Comparison of ENCODE assay signal across 8 mouse cellular contexts in genomic region chr5:52115821-52116317, GRCm38 (mm10).
DNase-seq lines count a peak whose midpoint lies in the region; ATAC-seq and TF ChIP-seq lines count a peak whose summit lies in the region.

No protein-coding gene starts in this region.

- peak; percentile 33; the same call in 1 of the 2 replicates for TF ChIP-seq CTCF in bone marrow, adult 2 months (IDR thresholded peaks at IDR 0.05; ENCODE audit: control insufficient read depth, insufficient read depth, low read length)

- TF ChIP-seq POLR2A in bone marrow, adult 2 months (IDR thresholded peaks at IDR 0.05; ENCODE audit: borderline replicate concordance, control insufficient read depth, low read depth, low read length), result no peak

- no peaks in the 10 kb centered on the region; the same call in none of the 2 replicates for H3K4me1 ChIP-seq in bone marrow, adult 2 months (ENCODE audit: control insufficient read depth, insufficient read depth, low read length)
- H3K4me1 ChIP-seq in embryonic facial prominence, embryonic 15.5 days, result peaks cover 33% of the 10 kb centered on the region
- peaks cover 7% of the 10 kb centered on the region; the same call in 1 of the 2 replicates for H3K4me1 ChIP-seq in heart, embryonic 11.5 days (ENCODE audit: control insufficient read depth, insufficient read depth, low read length)
- 0 out of 2 replicates have a peak, but pooled peaks cover 5% of the 10 kb centered on the region for H3K4me1 ChIP-seq in kidney, embryonic 14.5 days (ENCODE audit: control insufficient read depth, insufficient read depth, low read length)
- peaks cover 45% of the 10 kb centered on the region for H3K4me1 ChIP-seq in limb, embryonic 15.5 days
- H3K4me1 ChIP-seq in midbrain, embryonic 16.5 days (ENCODE audit: control insufficient read depth, insufficient read depth, low read length), result peaks cover 21% of the 10 kb centered on the region
- peaks cover 14% of the 10 kb centered on the region; the same call in 1 of the 2 replicates for H3K4me1 ChIP-seq in stomach, embryonic 16.5 days (ENCODE audit: control insufficient read depth, insufficient read depth, low read length)

- H3K27me3 ChIP-seq in embryonic facial prominence, embryonic 15.5 days, result peaks cover 44% of the 10 kb centered on the region
- peaks cover 24% of the 10 kb centered on the region for H3K27me3 ChIP-seq in heart, embryonic 11.5 days (ENCODE audit: control insufficient read depth, insufficient read depth, low read length)
- H3K27me3 ChIP-seq in kidney, embryonic 14.5 days (ENCODE audit: control insufficient read depth, insufficient read depth, low read length), result peaks cover 20% of the 10 kb centered on the region
- H3K27me3 ChIP-seq in limb, embryonic 15.5 days, result peaks cover 60% of the 10 kb centered on the region
- H3K27me3 ChIP-seq in midbrain, embryonic 16.5 days (ENCODE audit: control insufficient read depth, insufficient read depth, low read depth, low read length), result 0 out of 2 replicates have a peak, but pooled peaks cover 2% of the 10 kb centered on the region
- H3K27me3 ChIP-seq in stomach, embryonic 16.5 days (ENCODE audit: control insufficient read depth, insufficient read depth, low read length), result peaks cover 20% of the 10 kb centered on the region; the same call in 1 of the 2 replicates

- peak; percentile 69 for ATAC-seq in embryonic facial prominence, embryonic 15.5 days (ENCODE audit: insufficient number of reproducible peaks, low FRiP score, low TSS enrichment, low read depth)
- peak; percentile 78 for ATAC-seq in heart, embryonic 11.5 days (replicated peaks; ENCODE audit: insufficient number of reproducible peaks, low FRiP score, low TSS enrichment)
- peak; percentile 88 for ATAC-seq in kidney, embryonic 14.5 days (ENCODE audit: low FRiP score, low TSS enrichment)
- peak; percentile 70 for ATAC-seq in limb, embryonic 15.5 days (ENCODE audit: insufficient number of reproducible peaks, low FRiP score, low TSS enrichment, low read depth)
- ATAC-seq in midbrain, embryonic 16.5 days, result peak; percentile 91
- ATAC-seq in stomach, embryonic 16.5 days (ENCODE audit: insufficient read depth, low FRiP score), result peak; percentile 71

- peak overlapping the region; percentile 31 for H3K9ac ChIP-seq in embryonic facial prominence, embryonic 15.5 days
- H3K9ac ChIP-seq in heart, embryonic 11.5 days (ENCODE audit: low read depth, low read length), result peak overlapping the region; percentile 58
- peak overlapping the region; percentile 56 for H3K9ac ChIP-seq in kidney, embryonic 14.5 days (ENCODE audit: low read depth, low read length)
- peak overlapping the region; percentile 42 for H3K9ac ChIP-seq in limb, embryonic 15.5 days
- peak overlapping the region; percentile 80 for H3K9ac ChIP-seq in midbrain, embryonic 16.5 days (ENCODE audit: low read depth, low read length)
- peak overlapping the region; percentile 76 for H3K9ac ChIP-seq in stomach, embryonic 16.5 days (ENCODE audit: low read length)

- no peaks in the 10 kb centered on the region for H3K9me3 ChIP-seq in embryonic facial prominence, embryonic 15.5 days (replicated peaks)
- no peaks in the 10 kb centered on the region for H3K9me3 ChIP-seq in heart, embryonic 11.5 days (replicated peaks; ENCODE audit: control insufficient read depth, low read length)
- no peaks in the 10 kb centered on the region for H3K9me3 ChIP-seq in kidney, embryonic 14.5 days (ENCODE audit: control insufficient read depth, low read length)
- H3K9me3 ChIP-seq in limb, embryonic 15.5 days, result no peaks in the 10 kb centered on the region
- H3K9me3 ChIP-seq in midbrain, embryonic 16.5 days (replicated peaks; ENCODE audit: control insufficient read depth, low read length, poor library complexity, severe bottlenecking), result no peaks in the 10 kb centered on the region
- H3K9me3 ChIP-seq in stomach, embryonic 16.5 days (replicated peaks; ENCODE audit: control insufficient read depth, low read length), result no peaks in the 10 kb centered on the region

- peak; percentile 78 for DNase-seq in CD4-positive, CD25-positive, alpha-beta regulatory T cell, adult 2 months (ENCODE audit: low read depth, low spot score)

- H3K4me3 ChIP-seq in bone marrow, adult 2 months (replicated peaks; ENCODE audit: control insufficient read depth, low read depth, low read length), result peak overlapping the region; percentile 82
- H3K4me3 ChIP-seq in embryonic facial prominence, embryonic 15.5 days (replicated peaks), result peak overlapping the region; percentile 75
- peak overlapping the region; percentile 80 for H3K4me3 ChIP-seq in heart, embryonic 11.5 days (ENCODE audit: low read depth, low read length)
- H3K4me3 ChIP-seq in kidney, embryonic 14.5 days (ENCODE audit: low read length), result peak overlapping the region; percentile 69
- H3K4me3 ChIP-seq in limb, embryonic 15.5 days, result peak overlapping the region; percentile 72
- H3K4me3 ChIP-seq in midbrain, embryonic 16.5 days (ENCODE audit: low read depth, low read length), result peak overlapping the region; percentile 72
- H3K4me3 ChIP-seq in stomach, embryonic 16.5 days (replicated peaks; ENCODE audit: low read length), result peak overlapping the region; percentile 82

- H3K27ac ChIP-seq in bone marrow, adult 2 months (ENCODE audit: control insufficient read depth, insufficient read depth, low read depth, low read length, poor library complexity), result no peak overlapping the region
- no peak overlapping the region; the same call in 1 of the 2 replicates for H3K27ac ChIP-seq in embryonic facial prominence, embryonic 15.5 days (replicated peaks)
- H3K27ac ChIP-seq in heart, embryonic 11.5 days (ENCODE audit: low read depth, low read length), result no peak overlapping the region
- no peak overlapping the region for H3K27ac ChIP-seq in kidney, embryonic 14.5 days (ENCODE audit: low read depth, low read length)
- H3K27ac ChIP-seq in limb, embryonic 15.5 days, result no peak overlapping the region
- peak overlapping the region; percentile 86 for H3K27ac ChIP-seq in midbrain, embryonic 16.5 days (ENCODE audit: low read length)
- H3K27ac ChIP-seq in stomach, embryonic 16.5 days (ENCODE audit: low read length), result peak overlapping the region; percentile 46

- no peaks in the 10 kb centered on the region for H3K36me3 ChIP-seq in embryonic facial prominence, embryonic 15.5 days
- H3K36me3 ChIP-seq in heart, embryonic 11.5 days (ENCODE audit: control insufficient read depth, insufficient read depth, low read length), result no peaks in the 10 kb centered on the region
- no peaks in the 10 kb centered on the region for H3K36me3 ChIP-seq in kidney, embryonic 14.5 days (ENCODE audit: control insufficient read depth, insufficient read depth, low read length)
- H3K36me3 ChIP-seq in limb, embryonic 15.5 days, result no peaks in the 10 kb centered on the region
- no peaks in the 10 kb centered on the region for H3K36me3 ChIP-seq in midbrain, embryonic 16.5 days (ENCODE audit: control insufficient read depth, insufficient read depth, low read length)
- no peaks in the 10 kb centered on the region for H3K36me3 ChIP-seq in stomach, embryonic 16.5 days (ENCODE audit: control insufficient read depth, insufficient read depth, low read length)

- WGBS in bone marrow, adult 2 months, result under 1% methylated on average over 53 of the region's 53 CpGs
- under 1% methylated on average over 52 of the region's 53 CpGs for WGBS in embryonic facial prominence, embryonic 15.5 days
- WGBS in heart, embryonic 11.5 days (ENCODE audit: insufficient replicate concordance), result under 1% methylated on average over 43 of the region's 53 CpGs
- WGBS in kidney, embryonic 14.5 days, result under 1% methylated on average over 32 of the region's 53 CpGs
- under 1% methylated on average over 38 of the region's 53 CpGs for WGBS in limb, embryonic 15.5 days
- WGBS in midbrain, embryonic 16.5 days, result 0% methylated on average over 44 of the region's 53 CpGs
- WGBS in stomach, embryonic 16.5 days, result under 1% methylated on average over 45 of the region's 53 CpGs

- peak overlapping the region; percentile 99 for H3K4me2 ChIP-seq in embryonic facial prominence, embryonic 15.5 days (replicated peaks)
- H3K4me2 ChIP-seq in heart, embryonic 11.5 days, result peak overlapping the region; percentile 100
- peak overlapping the region; percentile 100 for H3K4me2 ChIP-seq in kidney, embryonic 14.5 days (replicated peaks; ENCODE audit: low read depth, low read length)
- H3K4me2 ChIP-seq in limb, embryonic 15.5 days, result peak overlapping the region; percentile 98
- H3K4me2 ChIP-seq in midbrain, embryonic 16.5 days (ENCODE audit: low read length), result peak overlapping the region; percentile 99
- H3K4me2 ChIP-seq in stomach, embryonic 16.5 days (ENCODE audit: low read depth, low read length), result peak overlapping the region; percentile 100

Comparison
In these comparisons a context has a peak if more than half of its experiments do, and no peak if none do; other contexts are left out.
1. H3K27ac ChIP-seq: peak in midbrain, embryonic 16.5 days (single experiment) and stomach, embryonic 16.5 days (single experiment); none in bone marrow, adult 2 months (single experiment), embryonic facial prominence, embryonic 15.5 days (single experiment), heart, embryonic 11.5 days (single experiment), kidney, embryonic 14.5 days (single experiment) and limb, embryonic 15.5 days (single experiment).
2. Peak in every context shown above with its lines, with median percentiles within 50 percentile points of each other: H3K4me3 ChIP-seq, ATAC-seq, H3K4me2 ChIP-seq and H3K9ac ChIP-seq.